Mouse (Mus musculus): ENCODE measurements around the gene Prps1l1.

Prps1l1 gene

DNA sequence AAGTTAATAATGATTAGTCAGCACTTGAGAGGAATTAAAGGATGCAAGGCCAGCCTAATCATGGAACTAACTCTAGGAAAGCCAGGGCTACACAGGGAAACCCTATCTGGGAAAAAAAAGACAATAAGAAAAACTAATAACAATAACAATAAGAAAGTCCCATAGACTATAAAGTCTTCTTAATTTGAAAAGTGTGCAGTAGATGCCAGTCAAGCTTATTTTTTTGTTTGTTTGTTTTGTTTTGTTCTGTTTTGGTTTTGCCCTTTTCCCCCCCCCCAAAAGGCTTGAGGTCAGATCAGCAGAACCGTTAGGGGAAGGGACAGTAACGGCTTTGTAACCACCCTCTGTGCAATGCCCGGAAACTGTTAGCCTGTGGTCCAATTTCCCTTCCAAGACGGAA is at the start of gene Prps1l1:
Gene Prps1l1 (plus strand): TSS at position 301 of the 400 bp plus-strand sequence.
- no peak for DNase-seq

GRCm38 (mm10) chr12:34937918-34938317 is 46.6 kb upstream of the Prps1l1 start:
- no peak for DNase-seq

GRCm38 (mm10) chr12:34949066-34949706 is 35.4 kb upstream of the Prps1l1 start:
- no peak for DNase-seq

- no peak for DNase-seq
These were observed 8.6 kb upstream of the Prps1l1 start for GRCm38 (mm10) chr12:34975991-34976390.

- no peak for DNase-seq
These were observed 1.3 kb downstream of the Prps1l1 start for GRCm38 (mm10) chr12:34985865-34986264.

- DNase-seq: no peak
These were observed 5.1 kb downstream of the Prps1l1 start for GRCm38 (mm10) chr12:34989537-34990200.

GRCm38 (mm10) chr12:34990387-34990786 is 5.8 kb downstream of the Prps1l1 start:
- no peak for DNase-seq

DNA sequence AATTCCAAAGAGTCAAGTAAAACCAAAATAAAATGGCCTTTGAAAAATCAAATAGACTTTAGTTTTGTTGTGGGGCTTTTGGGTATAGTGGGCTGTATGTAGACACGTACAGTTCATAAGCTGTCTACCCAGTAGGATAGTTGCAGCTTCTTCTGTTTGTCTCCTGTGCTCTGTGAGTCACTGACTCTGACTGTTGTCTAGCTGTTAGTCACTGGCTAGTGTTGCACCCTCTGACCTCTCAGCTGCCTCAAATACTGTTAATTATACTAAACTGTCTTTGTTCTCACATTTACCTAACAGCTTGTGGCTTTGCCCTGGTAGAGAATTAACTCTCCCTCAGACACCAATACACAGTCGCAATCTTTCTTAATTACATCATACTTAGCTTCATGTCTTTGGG is 7.3 kb downstream of the Prps1l1 start:
- DNase-seq: no peak

- no peak for DNase-seq
These were observed 13.1 kb downstream of the Prps1l1 start for GRCm38 (mm10) chr12:34997597-34998182.

- DNase-seq: no peak
These were observed 14.4 kb downstream of the Prps1l1 start for GRCm38 (mm10) chr12:34998778-34999467.

DNA sequence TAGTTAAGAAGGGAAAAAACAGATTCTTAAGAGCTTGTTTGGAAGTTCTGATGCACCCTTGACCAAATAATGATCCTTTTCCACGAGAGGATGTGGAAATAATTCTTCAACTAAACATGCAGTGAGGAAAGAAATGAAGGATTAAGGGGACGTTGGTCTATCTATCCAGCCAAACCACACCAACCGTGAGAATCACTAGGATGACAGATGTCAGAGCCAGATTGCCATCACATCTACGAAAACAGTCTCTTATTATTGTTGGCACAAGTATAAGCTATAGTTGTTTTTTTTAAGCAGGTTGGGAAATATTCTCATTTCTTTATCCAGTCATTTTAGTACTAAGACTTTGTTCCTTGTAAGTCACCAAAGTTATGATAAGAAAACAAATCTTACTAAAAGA is 15.8 kb downstream of the Prps1l1 start:
- no peak for DNase-seq

GRCm38 (mm10) chr12:35005748-35006147 is 21.2 kb downstream of the Prps1l1 start:
- no peak for DNase-seq

DNA sequence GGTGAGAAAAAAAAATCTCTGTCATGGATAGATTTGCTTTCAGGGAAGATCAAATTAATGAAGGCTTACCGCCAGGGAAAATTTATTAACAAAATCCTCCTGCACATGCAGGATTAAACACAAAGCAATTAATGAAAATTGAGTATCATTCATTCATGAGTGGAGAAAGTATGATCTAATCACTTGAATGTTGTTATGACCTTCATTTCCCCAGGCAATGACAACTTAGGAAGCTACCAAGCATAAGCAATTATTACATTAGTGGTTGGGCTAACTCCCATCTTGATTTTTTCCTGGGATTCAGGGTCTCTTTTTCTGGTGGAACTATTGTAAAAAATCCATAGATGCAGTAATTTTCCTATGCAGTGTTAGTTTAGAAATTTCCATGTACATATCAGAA is 23.3 kb downstream of the Prps1l1 start:
- DNase-seq: no peak

DNA sequence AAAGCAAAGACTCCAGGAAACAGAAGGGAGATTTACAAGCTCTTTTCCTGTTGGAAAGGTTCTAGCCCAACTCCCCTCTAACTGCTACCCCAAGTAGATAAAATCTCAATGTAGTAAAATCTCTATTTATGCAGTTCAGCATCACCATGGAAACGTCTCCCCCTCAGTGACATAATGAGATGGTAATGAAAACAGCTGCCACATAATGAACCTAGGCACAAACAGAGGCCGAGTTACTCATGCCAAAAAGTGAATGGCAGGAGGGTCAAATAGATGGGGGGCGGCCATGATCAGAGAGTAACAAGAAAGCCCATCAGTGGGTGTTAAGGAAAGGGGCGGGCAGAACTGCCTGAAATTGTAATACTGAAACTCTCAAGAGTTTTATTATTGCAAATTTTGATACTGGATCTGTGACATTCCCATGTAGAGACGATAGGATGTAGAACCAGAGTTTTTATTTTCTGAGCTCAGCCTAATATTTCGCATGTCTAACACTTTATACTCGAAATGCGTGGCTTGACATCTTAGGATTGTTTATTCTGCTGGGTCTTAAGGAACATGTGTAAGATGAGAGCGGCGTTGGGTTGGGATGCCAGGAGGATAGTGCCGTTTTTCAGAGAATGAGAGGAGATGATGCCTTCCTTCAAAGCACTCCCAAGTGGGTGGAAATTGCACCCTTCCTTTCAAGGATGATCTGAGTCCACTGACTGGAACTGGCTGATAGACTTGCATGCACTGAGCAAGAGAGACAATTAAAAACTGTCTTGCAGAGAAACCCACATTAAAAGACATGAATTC is 24.0 kb downstream of the Prps1l1 start:
- no peak for DNase-seq

- no peak for DNase-seq
These were observed 26.9 kb downstream of the Prps1l1 start for GRCm38 (mm10) chr12:35011462-35011861.

GRCm38 (mm10) chr12:35013950-35014349 is 29.4 kb downstream of the Prps1l1 start:
- no peak for DNase-seq

DNA sequence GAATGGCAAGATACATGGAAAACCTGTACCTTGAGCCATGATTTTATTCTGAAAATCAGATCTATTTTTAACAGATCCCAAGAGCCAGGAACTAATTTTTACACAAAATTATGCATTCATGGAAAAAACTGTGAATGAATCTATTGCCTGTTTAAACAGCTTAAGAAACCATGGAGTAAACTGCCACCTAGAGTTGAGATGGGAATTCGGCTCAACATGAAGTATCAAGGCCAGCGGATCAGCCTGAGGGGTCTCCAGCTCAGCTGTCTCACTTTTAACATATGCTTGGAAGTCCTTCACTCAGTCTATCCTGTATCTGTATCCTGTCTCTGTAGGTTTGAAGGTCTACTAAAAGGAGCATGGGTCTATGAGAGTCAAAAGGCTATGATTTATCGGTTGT is 31.5 kb downstream of the Prps1l1 start:
- DNase-seq: no peak

DNA sequence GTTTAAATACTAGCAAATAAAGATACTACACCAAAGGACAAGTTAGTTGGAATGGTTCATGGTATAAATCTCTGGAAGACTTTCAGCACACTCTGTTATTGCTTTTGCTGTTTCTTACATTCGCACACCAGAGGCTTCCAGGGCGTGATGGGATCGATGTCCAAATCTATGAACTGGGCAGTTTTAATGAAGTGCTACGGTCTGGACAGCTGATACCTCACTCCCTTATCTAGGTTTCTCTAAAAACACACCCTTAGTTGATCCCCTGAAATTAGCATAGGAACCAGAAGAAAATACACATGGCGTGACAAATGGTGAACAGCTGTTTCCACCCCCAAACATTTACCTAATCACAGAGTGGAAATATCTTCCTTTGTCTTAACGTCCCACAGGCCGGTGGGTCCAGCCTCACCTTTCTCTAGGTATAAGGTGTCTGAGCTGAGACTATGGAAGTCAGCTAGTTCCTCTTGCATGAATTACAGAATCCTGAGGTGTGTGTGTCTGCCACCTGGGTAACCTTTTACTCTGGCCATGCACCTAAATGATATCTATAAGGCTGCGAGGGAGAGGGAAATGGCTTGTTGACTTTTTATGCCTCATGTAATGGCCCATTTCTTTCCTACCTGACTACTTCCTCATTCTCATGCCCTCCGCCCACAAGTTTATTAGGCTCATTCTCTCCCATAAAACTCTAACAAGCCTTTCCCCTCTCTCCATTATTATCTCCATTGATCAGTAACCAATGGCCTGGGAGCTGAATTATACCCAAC is 32.1 kb downstream of the Prps1l1 start:
- no peak for DNase-seq

DNA sequence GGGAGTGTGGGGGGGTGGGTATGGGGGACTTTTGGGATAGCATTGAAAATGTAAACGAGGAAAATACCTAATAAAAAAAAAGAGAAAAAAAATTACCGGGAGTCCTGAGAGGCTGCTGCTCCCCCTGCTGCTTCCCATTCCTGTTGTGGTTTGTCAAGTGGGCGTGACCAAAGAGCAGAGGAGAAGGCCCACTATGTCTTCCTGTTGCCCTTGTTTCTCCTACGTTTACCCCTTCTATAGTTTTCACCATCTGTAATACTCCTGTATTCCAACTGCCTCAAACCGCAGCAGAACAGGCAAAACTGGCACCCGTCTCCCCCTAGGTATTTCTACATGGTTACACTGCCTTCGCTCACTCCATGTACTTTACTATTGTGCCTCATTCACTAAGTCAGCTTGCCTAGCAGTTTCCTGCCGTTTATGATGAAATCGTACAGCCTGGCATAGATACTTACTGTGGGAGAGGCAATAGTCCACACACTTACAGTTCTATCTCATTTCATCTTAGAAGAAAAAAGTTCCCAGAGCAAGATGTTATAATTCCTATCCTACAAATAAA is 34.2 kb downstream of the Prps1l1 start:
- DNase-seq: no peak

- no peak for DNase-seq
These were observed 36.7 kb downstream of the Prps1l1 start for GRCm38 (mm10) chr12:35021285-35021684.

DNA sequence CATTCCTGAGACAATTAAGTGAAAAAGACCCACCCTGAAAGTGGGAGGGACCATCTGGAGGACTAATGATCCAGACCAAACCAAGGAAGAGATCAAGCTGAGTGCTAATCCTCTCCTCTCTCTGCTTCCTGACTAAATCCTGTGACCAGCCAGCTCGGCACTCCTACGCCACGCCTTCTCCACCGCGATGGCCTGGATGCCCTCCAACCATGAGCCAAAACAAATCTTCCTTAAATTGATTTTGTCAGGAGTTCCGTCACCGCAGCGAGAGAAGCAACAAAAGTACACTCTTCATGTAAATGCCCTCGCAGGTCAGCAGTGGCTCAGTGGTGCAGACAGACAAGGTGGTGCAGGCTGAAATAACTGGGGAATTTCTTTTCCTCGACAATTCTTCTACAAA is 37.5 kb downstream of the Prps1l1 start:
- DNase-seq: no peak

Measured in thymus, adult 18-20 months (tissue).